Mouse (Mus musculus): Measurements from ENCODE around the gene Nup98. TPM values are rescaled to one million over a fixed set of nuclear protein-coding genes. Genes with fewer than 3 reads are reported as not detected.

The Nup98 gene
- polyA plus RNA-seq, 1 experiment from 2014 or later = 13.3 TPM

DNA sequence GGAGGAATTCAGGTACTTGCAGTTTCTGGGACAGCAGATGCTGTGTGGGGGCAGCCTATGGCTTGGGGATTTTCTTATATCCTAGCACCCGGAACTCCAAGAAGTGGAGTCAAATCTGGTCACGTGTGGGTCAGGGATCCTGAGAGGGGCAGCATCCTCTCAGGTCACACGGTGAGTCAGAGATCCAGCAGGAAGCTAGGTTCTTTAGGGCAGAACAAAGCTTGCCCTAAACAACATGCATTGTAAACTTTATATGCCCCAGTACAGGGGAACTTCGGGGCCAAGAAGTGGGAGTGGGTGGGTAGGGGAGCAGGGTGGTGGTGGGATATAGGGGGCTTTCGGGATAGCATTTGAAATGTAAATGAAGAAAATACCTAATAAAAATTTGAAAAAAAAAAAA is 109.1 kb downstream of the Nup98 start:
- H3K27me3 ChIP-seq (replicated peaks; ENCODE audit: control insufficient read depth, insufficient read depth, low read length) = no peaks in the 10 kb centered on the region
- no peak for ATAC-seq
- H3K27ac ChIP-seq (ENCODE audit: low read depth, low read length) = no peak overlapping the region
- TF ChIP-seq CTCF (IDR thresholded peaks at IDR 0.05; ENCODE audit: low read depth) = no peak
- H3K4me3 ChIP-seq (ENCODE audit: low read depth, low read length) = no peak overlapping the region
- H3K9me3 ChIP-seq (ENCODE audit: control insufficient read depth) = no peaks in the 10 kb centered on the region
- 64% methylated on average over 5 of the region's 5 CpGs for WGBS
- no peak overlapping the region for H3K9ac ChIP-seq (ENCODE audit: low read depth, low read length)
- H3K4me2 ChIP-seq (replicated peaks; ENCODE audit: low read depth) = no peak overlapping the region
- H3K4me1 ChIP-seq (replicated peaks; ENCODE audit: control insufficient read depth, insufficient read depth, low read length) = no peaks in the 10 kb centered on the region; the same call in 1 of the 2 replicates
- H3K36me3 ChIP-seq (ENCODE audit: control insufficient read depth, insufficient read depth) = no peaks in the 10 kb centered on the region

DNA sequence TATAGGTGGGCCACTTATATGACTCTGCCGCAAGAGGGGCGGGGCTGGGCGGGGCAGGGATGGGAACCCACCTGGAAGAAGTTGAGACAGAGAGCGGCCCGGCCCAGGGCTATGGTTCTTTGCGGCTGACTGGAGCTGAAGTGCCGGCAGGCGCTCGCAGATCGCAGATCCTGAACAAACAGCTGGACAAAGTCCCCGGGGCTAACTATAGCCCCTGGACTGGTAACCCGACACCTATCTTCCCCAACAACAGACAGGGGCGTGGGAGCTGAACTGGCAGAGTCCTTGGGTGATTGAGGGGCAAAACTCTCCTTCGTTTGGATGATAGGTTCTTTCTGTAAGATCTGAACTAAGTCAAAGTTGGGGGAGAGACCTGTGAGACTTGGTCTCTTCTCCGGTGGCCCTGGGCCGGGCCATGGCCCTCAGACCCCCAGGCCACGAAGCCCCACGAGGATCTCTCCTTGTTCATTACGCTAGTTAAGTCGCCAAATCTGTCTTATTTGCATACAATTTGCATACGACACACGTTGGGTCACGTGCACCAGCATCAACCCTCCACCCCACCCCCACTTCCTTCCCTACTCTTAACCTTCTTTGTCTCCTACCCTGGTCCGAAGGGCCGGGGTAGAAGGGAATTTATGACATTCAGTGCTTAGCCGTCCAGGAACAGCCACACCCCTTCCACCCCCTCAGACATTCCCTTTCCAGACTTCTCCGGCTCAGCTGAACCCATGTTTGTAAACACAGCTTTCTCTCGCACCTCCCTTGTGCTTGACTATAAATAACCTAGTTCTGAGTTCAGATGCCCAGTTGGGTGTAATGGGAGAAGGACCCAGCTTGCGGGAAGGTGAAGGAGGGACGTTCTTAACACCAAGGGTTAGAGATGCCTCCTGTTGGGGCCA is 110.0 kb downstream of the Nup98 start:
- peak overlapping the region; percentile 77 for H3K4me2 ChIP-seq (replicated peaks; ENCODE audit: low read depth)
- WGBS = 6% methylated on average over 30 of the region's 30 CpGs
- H3K4me1 ChIP-seq (replicated peaks; ENCODE audit: control insufficient read depth, insufficient read depth, low read length) = no peaks in the 10 kb centered on the region; the same call in 1 of the 2 replicates
- peak; percentile 62 for ATAC-seq
- peak overlapping the region; percentile 32 for H3K4me3 ChIP-seq (ENCODE audit: low read depth, low read length)
- no peaks in the 10 kb centered on the region for H3K36me3 ChIP-seq (ENCODE audit: control insufficient read depth, insufficient read depth)
- H3K9ac ChIP-seq (ENCODE audit: low read depth, low read length) = peak overlapping the region; percentile 38; the same call in 1 of the 2 replicates
- no peaks in the 10 kb centered on the region for H3K27me3 ChIP-seq (replicated peaks; ENCODE audit: control insufficient read depth, insufficient read depth, low read length)
- TF ChIP-seq CTCF (IDR thresholded peaks at IDR 0.05; ENCODE audit: low read depth) = no peak
- H3K27ac ChIP-seq (ENCODE audit: low read depth, low read length) = no peak overlapping the region
- no peaks in the 10 kb centered on the region for H3K9me3 ChIP-seq (ENCODE audit: control insufficient read depth)

DNA sequence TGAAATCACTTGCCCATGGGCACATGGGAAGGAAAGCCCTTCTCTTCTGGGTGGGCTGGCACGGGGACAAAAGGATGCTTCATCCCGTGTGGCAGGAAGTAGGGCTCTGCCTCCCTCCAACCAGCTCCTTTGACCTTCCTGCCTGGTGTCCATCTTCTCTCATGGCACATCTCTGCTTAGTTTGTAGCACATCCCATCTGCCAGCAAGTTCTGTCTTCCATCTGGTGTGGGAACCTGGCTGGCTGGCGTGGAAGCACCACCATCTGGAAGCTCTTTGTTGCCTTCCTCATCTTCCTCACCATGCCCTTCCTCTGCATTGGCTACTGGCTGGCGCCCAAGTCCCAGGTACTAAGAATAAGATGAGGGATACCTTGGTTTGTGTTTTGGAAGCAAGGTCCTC is 122.6 kb downstream of the Nup98 start:
- Histone ChIP-seq H3K4me1 (replicated peaks; ENCODE audit: control insufficient read depth, insufficient read depth, low read length) (no peaks in the 10 kb centered on the region), H3K27ac (ENCODE audit: low read depth, low read length) (no peak overlapping the region), H3K9ac (ENCODE audit: low read depth, low read length) (no peak overlapping the region), H3K36me3 (ENCODE audit: control insufficient read depth, insufficient read depth) (peaks cover 6% of the 10 kb centered on the region; the same call in 1 of the 2 replicates), H3K4me3 (ENCODE audit: low read depth, low read length) (no peak overlapping the region), H3K27me3 (replicated peaks; ENCODE audit: control insufficient read depth, insufficient read depth, low read length) (no peaks in the 10 kb centered on the region), H3K9me3 (ENCODE audit: control insufficient read depth) (no peaks in the 10 kb centered on the region), H3K4me2 (replicated peaks; ENCODE audit: low read depth) (no peak overlapping the region)
- no peak for TF ChIP-seq CTCF (IDR thresholded peaks at IDR 0.05; ENCODE audit: low read depth)
- 85% methylated on average over 4 of the region's 4 CpGs for WGBS
- no peak for ATAC-seq

DNA sequence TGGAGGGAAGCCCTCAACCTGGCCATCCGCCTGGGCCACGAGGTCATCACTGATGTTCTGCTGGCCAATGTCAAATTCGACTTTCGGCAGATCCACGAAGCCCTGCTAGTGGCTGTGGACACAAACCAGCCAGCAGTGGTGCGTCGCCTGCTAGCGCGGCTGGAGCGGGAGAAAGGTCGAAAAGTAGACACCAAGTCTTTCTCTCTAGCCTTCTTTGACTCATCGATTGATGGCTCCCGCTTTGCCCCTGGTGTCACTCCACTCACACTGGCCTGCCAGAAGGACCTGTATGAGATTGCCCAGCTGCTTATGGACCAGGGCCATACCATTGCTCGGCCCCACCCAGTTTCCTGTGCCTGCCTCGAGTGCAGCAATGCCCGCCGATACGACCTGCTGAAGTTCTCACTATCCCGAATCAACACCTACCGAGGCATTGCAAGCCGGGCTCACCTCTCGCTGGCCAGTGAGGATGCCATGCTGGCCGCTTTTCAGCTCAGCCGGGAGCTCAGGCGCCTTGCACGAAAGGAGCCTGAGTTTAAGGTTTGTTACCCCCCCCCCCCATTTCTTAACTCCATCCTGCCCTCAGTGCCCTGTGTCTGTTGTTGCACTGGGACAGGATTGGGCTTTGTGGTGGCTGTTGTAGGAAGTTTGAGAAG is 125.8 kb downstream of the Nup98 start:
- TF ChIP-seq CTCF (IDR thresholded peaks at IDR 0.05; ENCODE audit: low read depth) = no peak
- no peaks in the 10 kb centered on the region for H3K27me3 ChIP-seq (replicated peaks; ENCODE audit: control insufficient read depth, insufficient read depth, low read length)
- H3K9ac ChIP-seq (ENCODE audit: low read depth, low read length) = no peak overlapping the region
- no peak overlapping the region for H3K27ac ChIP-seq (ENCODE audit: low read depth, low read length)
- H3K4me3 ChIP-seq (ENCODE audit: low read depth, low read length) = no peak overlapping the region
- no peaks in the 10 kb centered on the region for H3K9me3 ChIP-seq (ENCODE audit: control insufficient read depth)
- ATAC-seq = no peak
- no peak overlapping the region for H3K4me2 ChIP-seq (replicated peaks; ENCODE audit: low read depth)
- no peaks in the 10 kb centered on the region for H3K4me1 ChIP-seq (replicated peaks; ENCODE audit: control insufficient read depth, insufficient read depth, low read length)
- H3K36me3 ChIP-seq (ENCODE audit: control insufficient read depth, insufficient read depth) = peaks cover 34% of the 10 kb centered on the region
- 87% methylated on average over 25 of the region's 26 CpGs for WGBS

DNA sequence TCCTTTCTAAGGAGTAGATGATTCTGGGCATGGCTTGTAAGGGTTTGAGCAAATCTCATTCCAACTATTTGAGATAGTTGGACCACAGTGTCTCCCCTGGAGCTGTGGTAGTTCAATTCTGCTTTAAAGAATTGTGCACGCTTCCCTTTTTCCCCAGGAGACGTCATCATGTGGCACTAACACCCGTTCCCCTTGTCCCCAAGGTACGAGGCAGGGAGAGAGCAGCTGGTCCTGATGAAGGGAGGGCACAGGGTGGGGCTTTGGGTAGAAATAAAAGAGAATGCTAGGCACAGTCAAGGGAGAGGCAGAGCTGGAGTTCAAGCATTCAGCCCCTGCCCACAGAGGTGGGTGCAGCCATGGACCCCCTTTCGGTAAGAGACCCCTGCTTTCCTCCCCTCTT is 127.2 kb downstream of the Nup98 start, which contains the start of gene Trpc2:
Gene Trpc2 (plus strand): TSS at position 301 of the 400 bp plus-strand sequence.
- Histone ChIP-seq H3K27me3 (replicated peaks; ENCODE audit: control insufficient read depth, insufficient read depth, low read length) (no peaks in the 10 kb centered on the region), H3K4me2 (replicated peaks; ENCODE audit: low read depth) (no peak within 1 kb of the TSS), H3K4me1 (replicated peaks; ENCODE audit: control insufficient read depth, insufficient read depth, low read length) (no peaks in the 10 kb centered on the region), H3K4me3 (ENCODE audit: low read depth, low read length) (no peak within 1 kb of the TSS), H3K36me3 (ENCODE audit: control insufficient read depth, insufficient read depth) (peaks cover 40% of the 10 kb centered on the region), H3K27ac (ENCODE audit: low read depth, low read length) (no peak within 1 kb of the TSS), H3K9ac (ENCODE audit: low read depth, low read length) (no peak within 1 kb of the TSS), H3K9me3 (ENCODE audit: control insufficient read depth) (no peaks in the 10 kb centered on the region)
- 75% methylated on average over 5 of the region's 5 CpGs for WGBS
- no peak for ATAC-seq
- TF ChIP-seq CTCF (IDR thresholded peaks at IDR 0.05; ENCODE audit: low read depth) = no peak

DNA sequence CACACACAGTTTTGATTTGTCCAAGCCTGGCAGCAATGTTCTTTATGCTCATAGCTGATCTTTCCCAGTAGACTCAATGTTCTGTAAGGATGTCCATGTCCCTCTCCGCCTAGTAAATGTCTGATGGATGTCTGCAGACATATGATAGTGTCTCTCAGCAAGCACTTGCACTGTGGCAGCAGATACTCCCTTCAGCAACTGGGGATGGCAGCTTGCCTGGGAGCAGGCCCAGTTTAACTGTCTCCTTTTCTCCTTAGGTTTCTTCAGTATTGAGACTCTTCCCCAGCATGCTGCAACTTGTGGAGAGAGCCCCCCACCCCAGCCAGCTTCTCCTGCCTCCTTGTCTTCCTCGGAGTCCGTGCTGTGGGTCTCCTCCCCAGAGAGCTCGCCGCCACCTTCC is 128.2 kb downstream of the Nup98 start:
- no peak for ATAC-seq
- Histone ChIP-seq H3K4me1 (replicated peaks; ENCODE audit: control insufficient read depth, insufficient read depth, low read length) (no peaks in the 10 kb centered on the region), H3K4me3 (ENCODE audit: low read depth, low read length) (no peak overlapping the region), H3K27me3 (replicated peaks; ENCODE audit: control insufficient read depth, insufficient read depth, low read length) (no peaks in the 10 kb centered on the region), H3K9me3 (ENCODE audit: control insufficient read depth) (no peaks in the 10 kb centered on the region), H3K4me2 (replicated peaks; ENCODE audit: low read depth) (no peak overlapping the region), H3K27ac (ENCODE audit: low read depth, low read length) (no peak overlapping the region), H3K9ac (ENCODE audit: low read depth, low read length) (no peak overlapping the region), H3K36me3 (ENCODE audit: control insufficient read depth, insufficient read depth) (peaks cover 46% of the 10 kb centered on the region)
- WGBS = 96% methylated on average over 5 of the region's 5 CpGs
- TF ChIP-seq CTCF (IDR thresholded peaks at IDR 0.05; ENCODE audit: low read depth) = no peak

Measured in intestine, postnatal 0 days (tissue).